Mouse (Mus musculus) liver, postnatal 0 days (tissue): ENCODE data around the gene Tmem106a.

Source experiments
- CTCF ChIP-seq: sonication (generic); IDR thresholded peaks from 2 replicates; pipeline ENCODE4 v1.5.1; 2016; ENCODE audit warnings: antibody characterized with exemption, low read depth
- EP300 ChIP-seq: IDR thresholded peaks from 2 replicates; pipeline ENCODE4 v1.6.1; 2016; ENCODE audit warnings: antibody characterized with exemption, low read depth, mild to moderate bottlenecking

GRCm38 (mm10) chr11:101626649-101626994, 44.6 kb downstream of the Tmem106a start:
- no peak for TF ChIP-seq EP300
- no peak for TF ChIP-seq CTCF
